Mouse (Mus musculus): Measurements from ENCODE around the gene Elmo3.
"Not testable (repeated sequence)": the region's sequence is repeated elsewhere in the genome, so short reads cannot be mapped to it uniquely, and the experiment has no call there.

The Elmo3 gene

DNA sequence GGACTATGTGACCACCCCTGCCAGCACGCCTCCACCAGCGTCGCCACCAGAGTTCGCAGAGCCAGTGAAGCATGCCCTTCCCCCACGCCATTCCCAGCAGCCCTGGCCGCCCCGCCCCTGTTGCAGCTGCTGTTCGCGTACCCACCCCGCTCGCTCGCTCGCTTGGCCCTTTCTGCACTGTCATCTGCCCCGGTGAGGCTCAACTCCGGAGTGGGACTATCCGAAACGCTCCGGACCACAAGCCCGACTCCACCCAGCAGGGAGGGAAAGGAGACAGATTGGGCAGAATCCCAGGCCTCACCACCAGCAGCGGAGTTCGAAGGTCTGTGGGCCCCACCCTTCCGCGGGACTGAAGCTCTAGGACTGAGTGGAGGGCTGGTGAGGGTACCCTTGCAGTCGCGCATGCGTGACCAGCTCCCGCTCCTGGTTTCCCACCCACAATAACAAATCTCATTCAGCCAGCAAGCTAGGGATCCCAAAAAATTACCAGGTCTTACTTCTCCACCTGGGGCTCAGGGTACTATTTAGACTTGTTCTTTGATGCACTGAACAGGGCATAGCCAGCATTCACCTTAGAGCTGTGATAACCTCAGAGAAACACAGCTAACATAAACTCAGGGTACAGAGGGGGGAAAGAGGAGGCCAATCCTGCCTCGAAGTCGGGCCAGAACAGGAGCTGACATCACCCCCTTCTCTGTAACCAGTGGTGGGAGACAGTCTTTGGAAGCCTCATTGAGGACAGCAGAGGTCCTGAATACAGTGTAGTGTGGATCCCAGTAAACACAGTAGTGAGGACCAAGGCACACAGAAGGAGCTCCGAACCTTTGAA, 28.9 kb upstream of the Elmo3 start:
- peak; percentile 86 for DNase-seq (ENCODE audit: low spot score)

DNA sequence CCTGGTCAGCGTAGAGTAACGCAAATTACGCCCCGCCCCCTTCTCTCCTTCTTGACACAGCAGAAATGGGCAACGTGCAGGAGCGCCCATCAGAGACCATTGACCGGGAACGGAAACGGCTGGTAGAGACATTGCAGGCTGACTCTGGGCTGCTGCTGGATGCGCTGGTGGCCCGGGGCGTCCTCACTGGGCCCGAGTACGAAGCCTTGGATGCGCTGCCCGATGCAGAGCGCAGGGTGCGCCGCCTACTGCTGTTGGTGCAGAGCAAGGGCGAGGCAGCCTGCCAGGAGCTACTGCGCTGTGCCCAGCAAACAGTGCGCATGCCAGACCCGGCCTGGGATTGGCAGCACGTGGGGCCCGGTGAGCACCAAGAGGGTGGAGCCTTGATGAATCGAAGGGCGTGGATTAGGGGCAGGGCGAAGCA, 26.5 kb upstream of the Elmo3 start:
- no peak for DNase-seq (ENCODE audit: low spot score)

DNA sequence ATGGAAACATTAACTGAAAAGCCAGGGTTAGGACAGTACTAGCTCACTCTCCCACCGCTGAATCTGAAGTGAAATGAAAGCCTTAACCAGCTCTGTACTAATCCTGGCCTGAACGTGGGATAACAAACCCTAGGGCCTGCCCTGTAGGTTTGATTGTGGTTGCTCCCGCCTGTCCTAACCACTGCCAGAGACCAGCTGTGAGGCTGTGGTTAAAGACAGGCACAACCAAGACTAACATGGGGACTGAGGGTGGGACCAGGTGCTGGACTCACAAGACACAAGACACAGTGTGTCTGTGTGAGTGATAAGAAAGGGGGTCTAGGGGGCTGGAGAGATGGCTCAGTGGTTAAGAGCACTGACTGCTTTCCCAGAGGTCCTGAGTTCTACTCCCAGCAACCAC, 24.8 kb upstream of the Elmo3 start:
- no peak for DNase-seq (ENCODE audit: low spot score)

DNA sequence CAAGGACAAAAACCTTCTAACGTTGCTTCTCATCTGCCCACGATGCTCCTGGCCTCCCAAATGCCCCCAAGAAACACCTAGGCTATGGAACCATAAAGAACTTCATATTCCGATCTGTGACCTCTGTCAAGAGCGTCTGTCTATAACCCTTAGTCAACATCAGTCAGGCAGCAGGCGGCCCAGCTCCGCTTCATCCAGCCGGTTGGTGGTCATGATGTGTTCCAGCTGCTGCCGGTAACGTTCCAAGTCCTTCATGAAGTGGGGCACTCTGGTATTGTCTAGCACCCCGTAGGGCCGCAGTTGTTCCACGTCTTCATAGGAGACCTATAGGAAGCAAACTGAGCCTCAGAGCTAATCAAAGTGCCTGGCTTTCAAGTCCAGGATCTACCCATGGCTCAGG, 23.6 kb upstream of the Elmo3 start:
- no peak for DNase-seq (ENCODE audit: low spot score)

DNA sequence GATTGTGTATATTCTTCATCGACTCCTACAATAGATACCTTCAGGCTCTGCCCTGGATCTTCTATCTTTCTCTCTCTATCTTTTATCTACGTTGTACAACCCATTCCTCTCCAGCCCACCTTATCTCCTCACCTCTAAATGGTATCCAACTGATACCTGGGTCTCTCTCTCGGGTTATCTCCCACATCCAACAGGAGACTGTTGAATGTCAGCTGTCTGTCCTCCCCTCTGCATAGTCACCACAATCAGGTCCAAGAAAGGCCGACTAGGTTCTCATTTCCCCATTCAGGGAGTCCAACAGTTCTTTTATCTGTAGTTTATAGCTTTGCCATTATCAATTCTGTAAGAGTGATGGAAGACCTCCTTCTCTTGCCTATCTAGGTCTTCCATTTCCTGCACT, 23.2 kb upstream of the Elmo3 start:
- DNase-seq (ENCODE audit: low spot score), result no peak

DNA sequence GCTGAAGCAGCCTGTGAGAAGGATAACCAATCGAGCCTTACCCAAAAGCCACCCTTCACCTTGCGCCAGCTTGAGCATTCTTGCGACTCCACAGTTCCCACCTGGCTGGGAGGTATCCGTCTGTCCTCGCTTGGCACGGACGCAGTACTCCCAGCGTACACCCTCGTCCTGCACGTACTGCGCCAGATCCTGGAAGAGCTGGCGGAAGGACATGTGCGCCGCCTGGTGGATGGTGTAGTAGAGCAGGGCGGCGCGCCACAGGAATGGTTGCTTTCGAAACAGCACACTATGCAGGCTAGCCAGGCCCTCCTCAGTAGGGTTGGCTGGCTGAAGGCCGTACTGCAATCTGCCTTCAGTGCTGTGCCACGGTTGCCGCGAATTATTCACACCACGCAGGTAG, 22.3 kb upstream of the Elmo3 start:
- no peak for DNase-seq (ENCODE audit: low spot score)

DNA sequence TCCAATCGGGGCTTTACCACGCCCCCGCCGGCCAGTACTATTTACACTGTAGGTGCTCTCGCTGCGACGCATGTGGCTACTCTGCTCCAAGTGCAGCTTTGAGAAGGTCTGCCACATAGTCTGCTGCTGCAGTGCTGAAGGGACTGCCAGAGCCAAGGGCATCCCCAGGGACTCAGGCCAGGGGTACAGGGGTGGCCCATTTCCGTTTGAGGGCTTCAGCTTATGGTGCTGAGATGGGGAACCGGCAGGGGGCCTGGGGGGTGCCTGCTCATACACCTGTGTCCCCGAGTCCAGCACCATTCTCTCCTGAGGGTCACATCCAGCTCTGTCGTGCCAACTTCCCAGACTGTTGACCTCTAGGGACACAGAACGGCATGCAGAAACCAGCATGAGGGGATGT, 19.9 kb upstream of the Elmo3 start:
- no peak for DNase-seq (ENCODE audit: low spot score)

DNA sequence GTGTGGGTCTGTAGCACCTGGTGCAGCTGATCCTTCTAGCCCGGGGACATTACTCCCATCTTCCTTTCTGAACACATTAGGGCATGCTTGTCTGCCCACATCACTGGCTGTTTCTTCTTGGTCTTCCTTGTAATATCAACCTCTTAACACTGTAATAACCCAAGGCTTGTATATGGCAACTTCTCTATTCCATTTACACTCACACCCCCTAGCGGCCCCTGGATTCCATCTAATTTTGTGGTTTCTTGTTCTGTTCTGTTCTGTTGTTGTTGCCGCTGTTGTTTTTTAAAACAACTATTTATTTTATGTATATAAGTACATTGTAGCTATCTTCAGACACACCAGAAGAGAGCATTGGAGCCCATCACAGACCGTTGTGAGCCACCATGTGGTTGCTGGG, 18.5 kb upstream of the Elmo3 start:
- DNase-seq (ENCODE audit: low spot score), result no peak

DNA sequence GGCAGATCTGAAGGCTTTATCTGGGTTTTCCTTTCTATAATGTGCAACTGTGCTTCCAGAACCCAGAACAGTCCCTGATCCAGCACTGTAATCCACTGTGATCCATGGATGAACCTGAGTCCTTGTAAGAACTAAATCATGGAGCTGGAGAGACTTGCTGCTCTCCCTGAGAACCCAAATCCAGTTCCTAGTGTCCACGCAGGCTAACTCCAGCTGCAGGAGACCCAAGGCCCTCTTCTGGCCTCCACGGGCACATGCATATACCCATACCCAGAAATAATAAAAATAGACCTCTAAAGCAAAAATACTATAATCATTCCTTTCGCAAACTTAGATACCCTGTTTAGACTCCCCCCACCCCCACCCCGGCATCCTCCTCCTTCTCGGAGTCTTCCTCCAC, 17.2 kb upstream of the Elmo3 start:
- peak; percentile 36 for DNase-seq (ENCODE audit: low spot score)

DNA sequence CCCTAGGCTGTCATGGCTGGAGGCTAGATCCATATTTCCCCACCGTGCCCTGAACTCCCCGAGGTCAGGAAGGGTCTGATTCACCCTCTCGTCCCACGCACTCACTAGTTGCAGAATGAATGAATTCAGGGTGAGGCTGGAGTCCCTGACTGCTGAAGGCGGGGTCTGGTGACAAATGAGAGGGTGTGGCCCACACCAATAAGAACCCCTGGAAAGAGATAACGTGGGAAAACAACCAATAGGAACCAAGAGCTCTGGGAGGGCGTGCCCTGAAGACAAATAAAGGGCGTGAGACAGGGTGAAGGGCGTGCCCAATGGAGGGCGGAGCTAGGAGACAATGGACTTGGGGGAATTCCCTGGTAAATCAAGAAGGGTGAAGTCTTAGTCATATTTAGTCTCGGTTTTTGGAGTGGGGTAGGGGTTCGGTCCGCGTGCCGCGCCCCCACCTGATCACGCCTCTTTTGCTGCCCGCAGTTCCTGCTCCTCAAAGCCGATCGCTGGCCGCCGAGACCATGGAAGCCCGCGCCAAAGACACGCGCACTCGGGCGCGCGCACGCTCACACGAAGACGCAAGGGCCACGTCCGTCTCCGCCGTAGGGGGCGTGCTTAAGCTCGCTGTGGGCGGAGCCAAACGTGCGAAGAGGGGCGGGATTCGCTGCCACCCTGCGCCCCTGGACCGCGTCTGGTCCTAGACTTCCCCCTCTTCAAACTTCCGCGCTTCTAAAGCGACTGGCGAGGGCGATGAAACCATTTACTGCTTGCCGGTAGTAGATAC, 16.3 kb upstream of the Elmo3 start:
- peak; percentile 97 for DNase-seq (ENCODE audit: low spot score)

DNA sequence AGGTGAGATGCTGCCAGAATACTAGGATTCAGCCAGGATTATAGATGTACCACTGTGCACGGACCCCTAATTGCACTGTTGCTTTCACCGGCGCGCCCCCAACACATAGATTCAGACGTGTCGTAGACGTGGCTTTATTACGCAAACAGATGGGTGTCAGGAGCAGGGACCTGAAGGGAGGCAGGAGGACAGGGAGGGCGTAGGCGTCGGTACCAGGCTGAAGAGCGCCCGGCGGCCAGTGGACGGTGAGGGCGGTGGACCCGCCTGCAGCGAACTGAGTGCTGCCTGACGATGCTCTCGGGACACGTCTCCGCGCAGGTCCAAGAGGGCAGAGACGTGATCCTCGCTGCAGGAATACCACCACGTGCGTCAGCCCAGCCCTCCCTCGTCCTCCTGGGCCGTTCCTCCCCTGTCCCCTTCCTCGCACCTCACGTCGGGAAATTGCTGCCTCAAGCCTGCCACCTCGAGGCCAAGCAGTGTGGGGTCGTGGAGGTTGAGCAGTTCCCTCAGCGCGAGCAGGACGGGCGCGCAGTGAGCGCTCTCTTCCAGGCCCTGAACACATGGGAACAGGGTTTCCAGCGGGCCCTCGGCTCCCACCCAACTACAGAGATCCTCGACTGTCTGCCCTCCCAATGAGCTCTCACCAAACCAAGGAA, 15.5 kb upstream of the Elmo3 start, which contains the start of gene 4931428F04Rik:
Gene 4931428F04Rik, minus strand, starts transcription at position 60 of the 656 bp plus-strand sequence.
- DNase-seq (ENCODE audit: low spot score), result peak; percentile 73

DNA sequence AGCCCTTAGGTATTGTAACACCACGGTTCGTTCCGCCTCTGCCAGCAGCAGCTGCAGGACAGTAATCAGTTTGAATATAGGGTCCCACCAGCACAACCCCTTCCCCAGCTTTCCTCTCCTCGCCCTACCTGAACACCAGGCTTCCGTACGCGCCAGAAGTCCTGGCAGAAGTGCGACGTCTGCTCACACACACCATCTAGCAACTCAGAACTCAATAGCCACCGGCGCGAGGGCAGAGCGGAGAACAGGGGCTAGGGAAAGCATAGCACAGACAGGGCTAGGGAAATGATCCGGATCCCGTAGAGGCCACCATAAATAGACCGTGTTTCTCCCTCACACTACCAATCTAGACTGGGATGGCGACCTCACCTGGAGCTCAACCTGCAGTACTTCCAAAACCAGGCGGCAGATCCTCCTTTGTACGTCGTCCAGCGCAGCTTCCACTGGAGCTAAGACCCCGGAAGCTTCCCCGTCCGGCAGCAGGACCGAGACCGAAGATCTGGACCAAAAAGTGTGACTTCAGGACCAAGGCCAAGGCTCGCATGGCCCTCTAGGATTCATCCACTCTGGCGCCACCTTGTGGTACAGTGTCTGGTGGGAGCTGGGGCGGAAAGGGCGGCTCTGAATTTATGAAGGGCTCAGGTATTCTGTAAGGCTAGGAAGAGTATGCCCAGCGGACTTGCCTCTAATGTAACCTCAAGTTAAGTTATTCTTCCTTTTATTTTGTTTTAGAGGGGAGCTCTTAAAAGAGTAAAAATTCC, 14.7 kb upstream of the Elmo3 start:
- peak; percentile 72 for DNase-seq (ENCODE audit: low spot score)

DNA sequence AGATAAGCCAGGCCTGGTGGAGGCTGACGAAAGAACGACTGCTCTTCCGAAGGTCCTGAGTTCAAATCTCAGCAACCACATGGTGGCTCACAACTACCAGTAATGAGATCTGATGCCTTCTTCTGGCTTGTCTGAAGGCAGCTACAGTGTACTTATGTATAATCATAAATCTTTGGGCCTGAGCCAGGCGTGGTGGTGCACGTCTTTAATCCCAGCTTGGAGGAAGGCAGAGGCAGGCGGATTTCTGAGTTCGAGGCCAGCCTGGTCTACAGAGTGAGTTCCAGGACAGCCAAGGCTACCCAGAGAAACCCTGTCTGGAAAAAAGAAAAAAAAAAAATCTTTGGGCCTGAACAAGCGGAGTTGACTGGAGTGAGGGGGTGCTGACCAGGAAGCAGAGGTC, 14.0 kb upstream of the Elmo3 start:
- not testable (repeated sequence) for DNase-seq (ENCODE audit: low spot score)

DNA sequence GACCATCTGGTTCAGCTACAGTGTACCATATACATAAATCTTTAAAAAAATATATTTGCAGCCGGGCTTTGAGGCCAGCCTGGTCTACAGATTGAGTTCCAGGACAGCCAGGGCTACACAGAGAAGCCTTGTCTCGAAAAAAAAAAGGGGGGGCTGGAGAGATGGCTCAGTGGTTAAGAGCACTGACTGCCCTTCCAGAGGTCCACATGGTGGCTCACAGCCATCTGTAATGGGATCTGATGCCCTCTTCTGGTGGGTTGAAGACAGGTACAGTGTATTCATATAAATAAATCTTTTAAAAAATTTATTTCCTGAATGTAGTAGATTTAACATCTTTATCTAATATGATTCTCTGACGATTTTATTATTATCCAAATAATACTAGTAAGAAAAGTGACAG, 13.6 kb upstream of the Elmo3 start:
- not testable (repeated sequence) for DNase-seq (ENCODE audit: low spot score)

DNA sequence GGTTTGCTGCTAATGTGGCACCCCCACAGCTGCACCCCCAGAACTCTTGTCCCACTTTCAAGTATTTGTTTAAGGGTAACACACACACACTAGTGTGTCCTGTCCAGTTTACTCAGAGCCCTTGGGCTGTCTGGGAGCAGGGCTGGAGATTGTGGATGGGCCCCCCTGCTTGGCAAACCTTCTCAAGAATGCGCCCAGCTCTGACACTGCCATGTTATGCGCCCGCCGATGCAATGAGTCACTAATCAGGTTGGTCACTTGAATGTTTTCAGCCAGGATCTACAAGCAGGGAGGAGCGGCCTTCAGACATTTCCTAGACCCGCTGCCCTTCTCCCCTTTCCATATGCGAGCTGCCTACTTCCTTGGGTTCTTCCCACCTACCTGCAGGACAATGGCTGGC, 12.9 kb upstream of the Elmo3 start:
- no peak for DNase-seq (ENCODE audit: low spot score)

DNA sequence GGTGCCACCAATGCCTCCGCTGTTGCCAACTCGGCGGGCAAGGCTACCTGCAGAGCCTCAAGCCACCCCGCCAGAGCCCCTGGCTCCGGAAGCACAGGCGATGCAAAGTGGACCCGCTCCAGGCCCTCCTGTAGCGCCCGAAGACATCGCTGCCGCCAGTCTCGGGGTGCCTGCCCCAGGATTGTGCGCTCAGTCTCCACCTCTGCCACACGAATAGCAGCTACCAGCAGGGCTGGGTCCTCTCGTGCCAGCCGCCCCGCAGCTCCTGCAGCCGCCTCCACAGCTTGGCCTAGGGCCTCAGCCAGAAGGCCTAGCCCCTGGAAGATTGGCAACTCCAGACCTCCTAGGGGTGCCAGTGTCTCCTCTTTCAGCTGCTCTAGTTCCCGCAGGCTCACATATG, 12.0 kb upstream of the Elmo3 start:
- no peak for DNase-seq (ENCODE audit: low spot score)

DNA sequence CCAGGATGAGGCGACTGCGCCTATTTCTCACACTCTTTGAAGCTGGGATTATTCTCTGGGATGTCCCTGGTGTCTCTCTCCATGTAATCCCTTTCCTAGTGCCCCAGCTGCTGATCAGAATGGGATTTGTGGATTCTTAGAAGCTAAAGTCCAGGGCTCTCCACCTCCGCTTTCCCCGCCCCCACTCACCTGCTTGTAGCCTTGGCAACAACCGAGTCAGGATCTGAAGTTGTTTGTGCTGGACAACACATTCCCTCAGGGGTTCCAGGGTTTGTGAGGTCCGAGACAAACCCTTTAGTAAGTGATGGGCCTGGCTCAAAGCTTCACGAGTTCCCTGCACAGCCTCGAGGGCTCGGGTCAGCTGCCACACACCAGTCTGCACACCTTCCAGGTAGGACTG, 10.6 kb upstream of the Elmo3 start:
- no peak for DNase-seq (ENCODE audit: low spot score)

DNA sequence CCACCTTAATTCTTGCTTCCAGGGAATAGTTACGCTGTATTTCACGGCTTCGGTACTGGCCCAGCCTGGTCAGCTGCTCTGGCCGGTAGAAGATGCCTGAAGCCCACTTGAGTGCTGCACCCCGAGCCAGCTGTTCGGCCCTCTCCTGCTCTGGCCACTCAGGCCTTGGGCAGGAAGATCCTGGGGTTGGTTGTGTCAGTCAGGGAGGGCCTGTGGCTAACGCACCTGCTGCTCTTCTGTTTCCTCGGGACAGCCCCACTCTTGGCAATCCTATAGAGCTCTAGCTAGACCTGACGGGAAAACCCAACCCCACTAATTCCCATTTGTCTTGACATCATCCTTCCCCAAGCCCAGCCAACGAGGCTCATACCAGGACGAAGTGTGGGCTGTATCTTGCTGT, 10.1 kb upstream of the Elmo3 start:
- DNase-seq (ENCODE audit: low spot score), result no peak

DNA sequence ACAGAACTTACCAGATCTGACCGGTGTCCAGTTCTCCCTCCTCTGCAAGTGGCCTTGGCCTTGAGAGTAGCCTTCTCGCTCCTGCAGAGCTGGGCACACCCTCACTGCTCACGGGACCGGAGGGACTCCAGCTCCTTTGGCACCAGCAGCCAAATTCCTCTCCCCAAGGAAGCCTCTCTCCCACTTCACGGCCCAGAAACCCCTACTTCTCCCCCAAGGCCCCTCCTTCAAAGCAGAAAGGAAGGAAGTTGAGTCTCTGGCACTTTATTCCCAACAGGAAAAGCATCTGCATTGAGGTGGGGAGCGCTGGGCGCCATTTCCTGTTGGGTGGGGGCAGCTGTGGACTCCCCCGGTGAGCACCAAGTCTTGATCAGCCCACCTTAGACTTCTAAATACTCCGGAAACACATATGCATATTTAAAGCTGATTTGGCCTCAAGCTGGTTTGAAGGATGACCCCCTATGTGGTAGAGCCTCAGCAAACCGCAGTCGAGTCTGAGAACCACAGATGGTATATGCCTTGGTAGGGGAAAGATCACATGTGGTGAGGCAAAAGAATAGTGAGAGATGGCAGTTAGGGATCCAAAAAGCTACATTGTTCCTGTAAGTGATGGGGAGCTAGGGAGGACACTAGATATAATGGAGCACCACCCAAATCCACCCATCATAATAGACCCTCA, 9.4 kb upstream of the Elmo3 start, which contains the start of gene Exoc3l:
Gene Exoc3l, minus strand, starts transcription at position 207 of the 679 bp plus-strand sequence.
- no peak for DNase-seq (ENCODE audit: low spot score)

DNA sequence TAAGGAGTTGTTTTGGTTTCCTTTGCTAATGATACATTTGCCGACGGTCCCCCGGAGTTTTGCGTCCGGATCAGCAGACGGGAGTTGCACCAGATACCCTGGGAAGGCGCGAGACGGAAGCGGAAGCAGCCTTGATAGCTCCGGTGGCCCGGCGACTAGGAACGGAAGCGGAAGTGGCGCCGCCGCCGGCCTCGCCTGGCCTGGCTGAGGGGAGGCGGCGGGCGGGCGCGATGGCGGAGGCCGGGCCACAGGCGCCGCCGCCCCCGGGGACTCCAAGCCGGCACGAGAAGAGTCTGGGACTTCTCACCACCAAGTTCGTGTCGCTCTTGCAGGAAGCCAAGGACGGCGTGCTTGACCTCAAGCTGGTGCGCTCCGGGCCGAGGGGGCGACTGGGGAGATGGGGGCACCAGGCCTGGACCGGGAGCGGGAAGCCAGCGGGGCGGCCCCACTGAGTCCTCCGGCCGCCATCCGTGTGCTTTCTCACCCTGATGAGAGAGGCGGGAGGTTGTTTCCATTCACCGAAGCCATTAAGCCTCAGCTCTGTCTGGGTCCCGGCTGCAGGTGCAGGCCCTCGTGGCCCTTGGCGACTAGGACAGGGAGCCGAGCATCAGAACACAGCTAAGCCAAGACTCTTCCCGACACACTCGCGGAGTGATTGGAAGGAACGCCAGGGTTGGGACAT, 7.7 kb upstream of the Elmo3 start, which contains the start of gene E2f4:
Gene E2f4, plus strand, starts transcription at position 153 of the 682 bp plus-strand sequence.
- DNase-seq (ENCODE audit: low spot score), result peak; percentile 94

Measured in MN1 (cell line).